Mouse (Mus musculus): ENCODE measurements around the gene Atg101.

The Atg101 gene

GRCm38 (mm10) chr15:101279430-101279999, 4.6 kb upstream of the Atg101 start:
- in situ Hi-C loops (cut with MboI, MseI), result loop anchor here (5.0 to 25.0 kb wide), 2 partner anchors 37 to 1108 kb away; no protein-coding TSS in a partner anchor

- in situ Hi-C loops (cut with MboI, MseI), result loop anchor here (25.0 kb wide), 1 partner anchor 1105 kb away; no protein-coding TSS in a partner anchor
Observed at GRCm38 (mm10) chr15:101282471-101282870, 1.6 kb upstream of the Atg101 start.

- in situ Hi-C loops (cut with MboI, MseI), result loop anchor here (25.0 kb wide), 1 partner anchor 1104 kb away; no protein-coding TSS in a partner anchor
Observed at GRCm38 (mm10) chr15:101283183-101283910, 725 bp upstream of the Atg101 start.

GRCm38 (mm10) chr15:101286129-101286770, 2.2 kb downstream of the Atg101 start:
- in situ Hi-C loops (cut with MboI, MseI), result loop anchor here (25.0 kb wide), 1 partner anchor 1101 kb away; no protein-coding TSS in a partner anchor

GRCm38 (mm10) chr15:101287361-101287760, 3.3 kb downstream of the Atg101 start:
- in situ Hi-C loops (cut with MboI, MseI), result loop anchor here (25.0 kb wide), 1 partner anchor 1100 kb away; no protein-coding TSS in a partner anchor

GRCm38 (mm10) chr15:101290354-101290753, 6.3 kb downstream of the Atg101 start:
- in situ Hi-C loops (cut with MboI, MseI), result loop anchor here (25.0 kb wide), 1 partner anchor 1097 kb away; no protein-coding TSS in a partner anchor

GRCm38 (mm10) chr15:101292012-101292411, 7.9 kb downstream of the Atg101 start:
- in situ Hi-C loops (cut with MboI, MseI), result loop anchor here (25.0 kb wide), 1 partner anchor 1095 kb away; no protein-coding TSS in a partner anchor

- in situ Hi-C loops (cut with MboI, MseI), result loop anchor here (25.0 kb wide), 1 partner anchor 1094 kb away; no protein-coding TSS in a partner anchor
Observed at GRCm38 (mm10) chr15:101293025-101293621, 9.1 kb downstream of the Atg101 start, which contains the start of gene 6030408B16Rik. TSS of gene 6030408B16Rik (plus strand) at chr15:101293212.

GRCm38 (mm10) chr15:101294028-101294894, 10.2 kb downstream of the Atg101 start:
- in situ Hi-C loops (cut with MboI, MseI), result loop anchor here (25.0 kb wide), 1 partner anchor 1093 kb away; no protein-coding TSS in a partner anchor

GRCm38 (mm10) chr15:101295106-101295505, 11.0 kb downstream of the Atg101 start:
- in situ Hi-C loops (cut with MboI, MseI), result loop anchor here (25.0 kb wide), 1 partner anchor 1092 kb away; no protein-coding TSS in a partner anchor

- in situ Hi-C loops (cut with MboI, MseI), result loop anchor here (25.0 kb wide), 1 partner anchor 1092 kb away; no protein-coding TSS in a partner anchor
Observed at GRCm38 (mm10) chr15:101295616-101296015, 11.5 kb downstream of the Atg101 start.

- in situ Hi-C loops (cut with MboI, MseI), result loop anchor here (25.0 kb wide), 1 partner anchor 1091 kb away; no protein-coding TSS in a partner anchor
Observed at GRCm38 (mm10) chr15:101296091-101296490, 12.0 kb downstream of the Atg101 start.

- in situ Hi-C loops (cut with MboI, MseI), result loop anchor here (25.0 kb wide), 1 partner anchor 1089 kb away; no protein-coding TSS in a partner anchor
Observed at GRCm38 (mm10) chr15:101297988-101298387, 13.9 kb downstream of the Atg101 start.

- in situ Hi-C loops (cut with MboI, MseI), result loop anchor here (25.0 kb wide), 1 partner anchor 1089 kb away; no protein-coding TSS in a partner anchor
Observed at GRCm38 (mm10) chr15:101298550-101298949, 14.5 kb downstream of the Atg101 start.

GRCm38 (mm10) chr15:101299480-101299960, 15.4 kb downstream of the Atg101 start:
- in situ Hi-C loops (cut with MboI, MseI), result loop anchor here (25.0 kb wide), 1 partner anchor 1088 kb away; no protein-coding TSS in a partner anchor

GRCm38 (mm10) chr15:101300128-101300527, 16.1 kb downstream of the Atg101 start:
- in situ Hi-C loops (cut with MboI, MseI), result no loop called here

GRCm38 (mm10) chr15:101302201-101302600, 18.1 kb downstream of the Atg101 start:
- in situ Hi-C loops (cut with MboI, MseI), result no loop called here

- in situ Hi-C loops (cut with MboI, MseI), result no loop called here
Observed at GRCm38 (mm10) chr15:101303830-101304229, 19.8 kb downstream of the Atg101 start.

- in situ Hi-C loops (cut with MboI, MseI), result no loop called here
Observed at GRCm38 (mm10) chr15:101306459-101306858, 22.4 kb downstream of the Atg101 start.

Data from regulatory T cell (primary cell).